Mouse (Mus musculus) bone marrow macrophage, adult 2 months (primary cell): ENCODE results near the gene Gid4.

Experiments used
- CTCF ChIP-seq: IDR thresholded peaks from 2 replicates; pipeline ENCODE4 v1.5.1; 2012; ENCODE audit warnings: low read depth, mild to moderate bottlenecking, low read length, moderate library complexity
- POLR2A ChIP-seq: IDR thresholded peaks from 2 replicates; pipeline ENCODE4 v1.6.1; 2012; ENCODE audit warnings: mild to moderate bottlenecking, low read depth, low read length, borderline replicate concordance

DNA sequence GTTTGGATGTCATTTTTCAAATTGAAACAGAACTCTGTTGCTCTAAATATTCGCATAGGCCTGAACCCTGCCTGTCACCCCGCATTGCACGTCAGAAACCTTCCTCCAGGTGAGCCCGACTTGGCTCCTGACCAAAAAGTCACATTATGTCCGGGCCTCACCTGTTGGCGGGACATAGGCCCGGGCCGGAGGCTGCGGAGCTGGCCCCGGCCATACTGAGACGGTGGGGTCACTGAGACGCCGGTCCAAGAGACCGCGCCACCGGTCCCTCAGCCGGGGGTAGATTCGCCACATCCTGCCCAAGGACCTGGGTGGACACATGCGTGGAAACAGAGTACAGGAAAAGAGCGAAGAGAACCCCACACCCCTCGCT, 369 bp upstream of the Gid4 start:
- TF ChIP-seq CTCF, result no peak
- no peak for TF ChIP-seq POLR2A
